In the genomic region with DNA sequence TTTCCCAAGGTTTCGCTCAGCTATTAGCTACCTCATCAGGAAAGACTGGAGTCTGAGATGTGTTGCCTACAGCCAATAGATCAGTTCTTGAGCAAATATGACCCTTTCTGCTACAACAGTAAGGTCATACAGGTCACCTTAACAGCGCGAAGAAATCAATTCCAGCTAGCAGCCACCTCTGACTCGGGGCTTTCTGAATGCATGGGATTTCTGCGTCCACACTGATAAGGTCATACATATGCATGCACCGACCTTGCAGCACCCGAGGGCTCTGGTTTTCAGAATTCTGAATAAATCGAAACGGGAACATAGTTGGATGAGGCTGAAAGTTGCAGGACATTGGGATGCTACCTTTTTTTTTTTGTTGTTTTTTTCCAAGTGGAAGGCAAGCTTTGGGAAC, we compare ENCODE assay signal across 22 mouse cellular contexts.
"Had no signal": no experiment of that assay in that cellular context is flagged by ENCODE, and none has a peak within 500 bp of the region (broad histone marks: within the 10 kb centered on the region; RNA-seq: fewer than 3 reads in every experiment).

No protein-coding gene starts in this region.

- H3K9me3 ChIP-seq: limb, embryonic 12.5 days; limb, embryonic 15.5 days had no signal

- H3K9ac ChIP-seq: limb, embryonic 12.5 days; limb, embryonic 15.5 days; liver, embryonic 14.5 days; liver, postnatal 0 days; lung, embryonic 14.5 days had no signal

- H3K36me3 ChIP-seq: limb, embryonic 12.5 days; limb, embryonic 15.5 days had no signal

- H3K4me3 ChIP-seq: layer of hippocampus, adult 2 months; limb, embryonic 12.5 days; limb, embryonic 15.5 days had no signal

- H3K27ac ChIP-seq: kidney, postnatal 0 days; layer of hippocampus, adult 2 months; limb, embryonic 12.5 days; limb, embryonic 15.5 days; liver, embryonic 14.5 days; macrophage; stomach, postnatal 0 days had no signal

- DNase-seq: kidney, adult 2 months; kidney, postnatal 25 days; layer of hippocampus, adult 9-11 months; left cerebral cortex, postnatal 4 days; liver, postnatal 0 days; lung, embryonic 14.5 days; right cerebral cortex, adult 18-20 months; right cerebral cortex, postnatal 14 days; right cerebral cortex, postnatal 4 days; thymus, adult 2 months; thymus, postnatal 14 days; thymus, postnatal 4 days had no signal

- ATAC-seq: intestine, postnatal 0 days; liver, postnatal 0 days; lung, postnatal 0 days had no signal

- H3K4me1 ChIP-seq: limb, embryonic 12.5 days; limb, embryonic 15.5 days had no signal

- H3K4me2 ChIP-seq: limb, embryonic 12.5 days; limb, embryonic 15.5 days; liver, embryonic 11.5 days; lung, embryonic 14.5 days had no signal

- H3K27me3 ChIP-seq: limb, embryonic 12.5 days; limb, embryonic 15.5 days had no signal
